Mouse (Mus musculus): ENCODE measurements around the gene Plekhs1.
"Not testable (repeated sequence)": the region's sequence is repeated elsewhere in the genome, so short reads cannot be mapped to it uniquely, and the experiment has no call there.

Plekhs1 gene

GRCm38 (mm10) chr19:56457569-56457968 is 3.9 kb upstream of the Plekhs1 start:
- DNase-seq (ENCODE audit: low spot score in 2 of 2): no peak

- DNase-seq (ENCODE audit: low spot score in 2 of 2): no peak
Measured at GRCm38 (mm10) chr19:56459154-56460050, 2.0 kb upstream of the Plekhs1 start.

- no peak for DNase-seq (ENCODE audit: low spot score in 2 of 2)
Measured at GRCm38 (mm10) chr19:56460241-56460640, 1.2 kb upstream of the Plekhs1 start.

DNA sequence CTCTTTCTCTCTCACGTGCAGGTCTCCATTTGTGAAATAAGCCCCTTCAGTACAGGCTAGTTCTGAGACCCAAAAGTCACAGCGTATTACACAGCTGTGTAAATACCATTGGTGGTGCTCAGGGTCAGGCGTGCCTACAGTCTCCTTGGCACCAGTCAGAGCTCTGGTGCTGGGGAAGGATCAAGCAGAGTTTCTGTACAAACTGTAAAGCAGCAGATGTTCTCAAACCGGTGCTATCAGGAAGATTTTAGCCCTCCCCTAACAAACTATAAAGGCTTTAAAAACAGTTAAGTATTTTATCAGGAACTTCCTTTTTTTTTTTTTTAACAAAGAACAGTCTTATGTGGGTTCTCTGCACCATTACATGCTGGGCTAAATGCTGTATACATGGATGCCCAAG is 1.3 kb downstream of the Plekhs1 start:
- DNase-seq (ENCODE audit: low spot score in 2 of 2): no peak

DNA sequence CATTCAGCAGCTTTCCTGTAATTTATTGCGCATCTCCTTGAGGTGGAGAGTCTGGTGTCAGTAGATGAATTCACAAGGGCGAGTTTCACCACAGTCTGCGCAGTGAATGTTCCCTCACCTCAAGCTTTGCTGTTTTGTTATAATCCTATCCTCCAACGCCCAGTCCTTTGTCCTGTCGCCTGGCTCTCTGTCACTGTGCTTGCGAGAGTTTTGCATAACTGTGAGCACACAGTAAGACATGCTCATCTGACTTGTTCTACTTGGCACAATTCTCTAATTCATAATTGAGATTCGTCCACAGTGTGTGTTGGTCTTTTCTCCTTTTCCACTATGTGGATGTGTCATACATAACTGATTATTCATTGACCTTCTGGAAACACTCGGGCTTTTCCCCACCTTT is 5.0 kb downstream of the Plekhs1 start:
- no peak for DNase-seq (ENCODE audit: low spot score in 2 of 2)

- DNase-seq (ENCODE audit: low spot score in 2 of 2): no peak
Measured at GRCm38 (mm10) chr19:56470286-56471020, 9.0 kb downstream of the Plekhs1 start.

DNA sequence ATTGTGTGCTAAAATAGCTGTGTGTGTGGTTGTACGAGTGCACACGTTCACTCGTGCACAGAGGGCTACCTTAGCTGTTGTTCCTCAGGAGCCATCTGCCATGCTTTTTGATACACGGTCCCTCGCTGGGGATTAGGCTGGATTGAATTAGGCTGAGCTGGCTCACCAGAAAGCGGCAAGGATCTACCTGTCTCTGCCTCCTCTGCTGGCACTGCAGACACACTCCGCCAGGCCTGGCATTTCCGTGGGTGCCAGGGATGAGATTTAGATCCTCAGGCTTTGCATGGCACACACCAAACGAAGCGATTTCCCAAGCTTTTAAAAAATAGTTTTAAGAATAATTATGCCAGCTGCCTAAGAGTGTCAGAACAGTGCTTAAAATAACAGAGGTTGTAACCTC is 10.5 kb downstream of the Plekhs1 start:
- no peak for DNase-seq (ENCODE audit: low spot score in 2 of 2)

- DNase-seq (ENCODE audit: low spot score in 2 of 2): peak in 1 of 2 experiments; percentile 19
Measured at GRCm38 (mm10) chr19:56474869-56475550, 13.6 kb downstream of the Plekhs1 start.

DNA sequence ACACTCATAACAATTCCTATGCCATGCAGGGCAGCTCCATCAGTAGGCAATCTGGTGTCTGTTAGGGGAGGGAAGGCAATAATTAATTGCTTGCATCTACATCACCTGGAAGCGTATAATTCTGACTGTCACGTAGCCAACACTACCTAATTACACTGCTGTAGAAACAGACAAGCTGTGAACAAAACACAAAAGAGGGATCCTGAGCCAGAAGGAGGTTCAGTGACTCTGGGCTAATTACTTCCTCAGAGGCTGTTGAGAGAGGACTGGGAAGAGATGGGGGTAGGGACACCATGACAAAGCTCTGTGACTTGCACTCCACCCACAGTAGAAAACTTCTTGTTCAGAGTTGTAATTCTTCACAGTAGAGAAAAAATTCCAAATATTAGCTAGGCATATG is 15.1 kb downstream of the Plekhs1 start:
- no peak for DNase-seq (ENCODE audit: low spot score in 2 of 2)

- no peak for DNase-seq (ENCODE audit: low spot score in 2 of 2)
Measured at GRCm38 (mm10) chr19:56477253-56477652, 15.8 kb downstream of the Plekhs1 start.

- no peak for DNase-seq (ENCODE audit: low spot score in 2 of 2)
Measured at GRCm38 (mm10) chr19:56477832-56478231, 16.4 kb downstream of the Plekhs1 start.

DNA sequence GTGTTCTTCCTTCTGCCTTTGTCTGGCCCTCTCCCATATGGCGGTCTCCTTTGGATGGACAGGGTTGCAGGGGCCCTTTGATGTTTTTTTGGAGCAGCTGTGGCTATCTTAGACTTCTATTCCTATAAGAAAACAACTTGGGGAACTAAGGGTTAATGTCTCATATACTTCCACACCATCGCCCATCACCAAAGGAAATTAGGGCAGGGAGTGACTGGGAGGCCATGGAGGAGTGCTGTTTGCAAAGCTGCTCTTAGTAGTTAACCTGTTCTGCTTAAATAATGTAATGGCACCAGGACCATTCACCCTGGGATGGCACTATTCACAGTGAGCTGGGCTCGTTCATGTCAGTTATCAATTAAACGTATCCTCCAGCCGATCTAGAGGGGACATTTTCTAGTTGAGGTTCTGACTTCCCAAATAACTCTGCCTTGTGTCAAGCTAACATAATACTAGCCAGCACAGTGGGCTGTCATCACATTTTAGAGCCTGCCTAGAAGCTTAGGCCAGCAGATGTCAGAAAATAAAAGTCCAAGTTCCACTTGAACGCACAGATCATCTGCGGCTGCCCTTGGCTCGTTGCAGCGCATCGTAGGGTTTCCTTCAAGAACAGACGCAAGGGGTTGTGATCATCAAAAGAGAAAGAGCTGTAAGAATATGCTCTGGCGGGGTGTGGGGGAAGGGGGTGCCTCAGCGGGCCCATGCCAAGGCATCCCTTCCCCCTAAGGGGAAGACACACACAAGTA is 23.4 kb downstream of the Plekhs1 start:
- DNase-seq (ENCODE audit: low spot score in 2 of 2): no peak

- DNase-seq (ENCODE audit: low spot score in 2 of 2): no peak
Measured at GRCm38 (mm10) chr19:56485376-56486271, 24.2 kb downstream of the Plekhs1 start.

DNA sequence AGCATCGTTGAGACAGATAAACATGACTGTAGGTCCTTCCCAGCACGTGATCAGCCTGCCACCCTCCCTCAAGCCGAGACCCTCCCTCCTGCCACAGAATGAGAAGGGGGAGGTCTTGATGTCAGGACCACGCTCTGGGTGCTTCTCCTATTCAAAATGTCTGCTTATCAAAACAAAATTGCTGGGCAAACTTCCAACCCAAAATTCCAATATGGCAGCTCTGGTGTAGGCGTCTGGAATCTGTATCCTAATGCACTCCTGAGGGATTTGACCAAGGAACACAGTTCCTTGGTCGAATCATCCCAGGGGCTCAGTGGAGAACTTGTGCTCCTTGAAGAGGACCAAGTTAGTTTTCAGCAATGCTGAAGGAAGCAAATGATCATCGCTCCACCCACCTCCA is 25.5 kb downstream of the Plekhs1 start:
- DNase-seq (ENCODE audit: low spot score in 2 of 2): no peak

DNA sequence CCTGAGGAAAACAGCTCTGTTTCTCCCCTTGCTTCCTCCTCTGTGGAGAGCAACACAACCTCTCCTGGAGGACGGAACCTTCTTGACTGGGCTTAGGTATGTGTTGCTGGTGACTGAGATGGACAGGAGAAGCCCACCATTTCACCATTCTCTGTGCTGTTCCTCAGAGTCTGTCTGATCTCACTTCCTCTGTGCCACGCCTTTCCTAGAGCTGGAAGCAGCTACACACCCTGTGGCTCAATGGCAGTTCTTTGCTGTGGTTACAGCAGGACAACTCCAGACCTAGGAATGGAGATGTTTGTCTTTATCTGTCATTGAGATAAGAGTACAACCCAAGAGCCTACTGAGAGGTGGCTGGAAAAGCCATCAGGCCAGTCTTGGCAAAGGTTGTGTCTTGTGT is 25.9 kb downstream of the Plekhs1 start:
- no peak for DNase-seq (ENCODE audit: low spot score in 2 of 2)

DNA sequence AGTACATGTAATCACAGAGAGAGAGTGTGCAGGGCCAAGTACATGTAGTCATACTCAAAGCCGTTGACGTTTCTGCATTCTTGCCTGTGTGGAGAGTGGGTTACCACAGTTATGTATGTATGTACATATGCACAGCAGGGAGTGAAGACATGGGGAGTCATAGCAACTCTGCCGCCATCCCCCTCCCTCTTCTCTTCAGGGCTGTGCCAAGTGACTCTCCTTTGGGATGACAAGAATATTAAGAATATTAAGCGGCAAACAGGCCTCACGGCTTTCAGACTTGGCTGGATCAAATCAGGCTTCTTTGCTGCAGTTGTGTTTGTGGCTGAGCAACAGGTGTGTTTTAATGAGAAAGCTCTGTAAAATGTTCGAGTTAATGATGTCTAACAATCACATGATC is 28.2 kb downstream of the Plekhs1 start:
- DNase-seq (ENCODE audit: low spot score in 2 of 2): no peak

GRCm38 (mm10) chr19:56494157-56494556 is 32.7 kb downstream of the Plekhs1 start:
- DNase-seq (ENCODE audit: low spot score in 2 of 2): not testable (repeated sequence)

GRCm38 (mm10) chr19:56503069-56503468 is 41.6 kb downstream of the Plekhs1 start:
- not testable (repeated sequence) for DNase-seq (ENCODE audit: low spot score in 2 of 2)

GRCm38 (mm10) chr19:56503525-56503924 is 42.1 kb downstream of the Plekhs1 start:
- not testable (repeated sequence) for DNase-seq (ENCODE audit: low spot score in 2 of 2)

DNA sequence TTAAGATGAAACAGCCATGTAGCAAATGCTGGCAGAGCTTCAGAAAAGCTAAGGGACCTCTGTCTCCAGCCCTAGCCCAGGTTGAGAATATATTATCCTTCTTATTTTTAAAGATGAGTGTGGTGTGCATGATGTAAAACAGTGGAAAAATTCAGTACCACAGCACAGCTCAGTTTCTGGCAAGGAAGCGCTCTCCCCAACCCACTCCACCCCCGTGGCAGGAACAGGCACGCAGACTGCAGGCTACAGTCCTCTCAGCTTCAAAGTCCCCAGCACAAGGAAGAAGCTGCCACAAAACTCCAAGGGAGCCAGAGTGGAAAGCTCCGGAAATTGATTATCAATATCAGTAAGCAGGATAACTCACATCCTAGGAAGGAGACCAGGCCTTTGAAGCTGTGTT is 49.8 kb downstream of the Plekhs1 start:
- not testable (repeated sequence) for DNase-seq (ENCODE audit: low spot score in 2 of 2)

- DNase-seq (ENCODE audit: low spot score in 2 of 2): not testable (repeated sequence)
Measured at GRCm38 (mm10) chr19:56513527-56513926, 52.1 kb downstream of the Plekhs1 start.
